In genomic region chr5:134530830-134531229, GRCm38 (mm10) we compare ENCODE assay signal across 10 mouse cellular contexts. TPM values are rescaled to one million over a fixed set of nuclear protein-coding genes. Genes with fewer than 3 reads are reported as not detected.
DNase-seq lines count a peak whose midpoint lies in the region; ATAC-seq and TF ChIP-seq lines count a peak whose summit lies in the region.
"Had no signal": no experiment of that assay in that cellular context is flagged by ENCODE, and none has a peak within 500 bp of the region (broad histone marks: within the 10 kb centered on the region; RNA-seq: fewer than 3 reads in every experiment).

No protein-coding gene starts in this region.

- H3K4me3 ChIP-seq in heart, adult 2 months: no peak overlapping the region
- no peak overlapping the region for H3K4me3 ChIP-seq in kidney, embryonic 16.5 days (ENCODE audit: low read length)

- H3K9ac ChIP-seq in heart, adult 2 months (ENCODE audit: low read depth, low read length): no peak overlapping the region
- no peak overlapping the region for H3K9ac ChIP-seq in kidney, embryonic 16.5 days (replicated peaks; ENCODE audit: low read length)

- 53% methylated on average over 7 of the region's 7 CpGs for WGBS in heart, adult 2 months
- WGBS in kidney, embryonic 16.5 days: 72% methylated on average over 7 of the region's 7 CpGs

- H3K4me1 ChIP-seq in heart, adult 2 months (ENCODE audit: control insufficient read depth, insufficient read depth, low read length): peaks cover 5% of the 10 kb centered on the region; the same call in 1 of the 2 replicates
- peaks cover 4% of the 10 kb centered on the region; the same call in 1 of the 2 replicates for H3K4me1 ChIP-seq in kidney, embryonic 16.5 days (ENCODE audit: insufficient read depth, low read length)

- TF ChIP-seq CTCF in heart, adult 2 months (IDR thresholded peaks at IDR 0.05): no peak

- no peak for TF ChIP-seq EP300 in heart, adult 2 months (IDR thresholded peaks at IDR 0.05; ENCODE audit: insufficient read depth, low read depth, low read length)

- intact Hi-C loops in heart, adult 2 months (cut with DNase I): no loop called here

- DNase-seq in heart, adult 2 months: peak; percentile 64 to 70
- DNase-seq in heart, adult 9 months (ENCODE audit: low spot score in 2 of 2): no peak
- DNase-seq in adrenal gland, postnatal 36 days: peak; percentile 68 to 74
- peak; percentile 53 to 66 for DNase-seq in frontal cortex, postnatal 36 days (ENCODE audit: low spot score in 2 of 2)
- DNase-seq in left cerebral cortex, adult 8-10 months (ENCODE audit: low spot score in 2 of 2): peak; percentile 54 to 69
- DNase-seq in spleen, postnatal 10 days (ENCODE audit: low spot score in 2 of 2): no peak
- DNase-seq in thymus, postnatal 14 days: no peak

- H3K27ac ChIP-seq in heart, adult 2 months: no peak overlapping the region
- no peak overlapping the region for H3K27ac ChIP-seq in kidney, embryonic 16.5 days (ENCODE audit: low read length)

- H3K4me2 ChIP-seq in kidney, embryonic 16.5 days (replicated peaks; ENCODE audit: low read depth, low read length): no peak overlapping the region

- ATAC-seq in kidney, embryonic 16.5 days (ENCODE audit: low FRiP score, low TSS enrichment): no peak

- no peaks in the 10 kb centered on the region for H3K27me3 ChIP-seq in heart, adult 2 months (ENCODE audit: control insufficient read depth, insufficient read depth, low read length)
- H3K27me3 ChIP-seq in kidney, embryonic 16.5 days (ENCODE audit: insufficient read depth, low read length): no peaks in the 10 kb centered on the region
- H3K27me3 ChIP-seq: CH12.LX had no signal

- no peaks in the 10 kb centered on the region for H3K79me2 ChIP-seq in heart, adult 2 months (replicated peaks; ENCODE audit: control insufficient read depth, insufficient read depth, low read length)

- H3K36me3 ChIP-seq in heart, adult 2 months (ENCODE audit: control insufficient read depth, insufficient read depth, low read length): no peaks in the 10 kb centered on the region
- H3K36me3 ChIP-seq in kidney, embryonic 16.5 days (ENCODE audit: insufficient read depth, low read length): peaks cover 35% of the 10 kb centered on the region

- TF ChIP-seq POLR2A in heart, adult 2 months (IDR thresholded peaks at IDR 0.05; ENCODE audit: insufficient read depth, low read depth, low read length): no peak

- H3K9me3 ChIP-seq in kidney, embryonic 16.5 days (ENCODE audit: low read length): no peaks in the 10 kb centered on the region

RNA-seq across cellular contexts. Expression of gene Clip2, which starts 21.4 kb away (rescaled TPM):
- 1 to 10 TPM; 7.0 to 8.0 TPM for total RNA-seq in heart, adult 2 months (2021)
- polyA plus RNA-seq in heart, adult 2 months (2012; rRNA removed): 6.2 and 9.8 TPM in 2 replicates
- 10 to 100 TPM; 15.1 to 21.0 TPM for total RNA-seq in adrenal gland, postnatal 36 days (2021)
- 100 to 1,000 TPM in 2 of 4 experiments, 10 to 100 TPM in 2; 92.9 to 105 (median 99.9) TPM for total RNA-seq in left cerebral cortex, adult 8-10 months (2022)
- polyA plus RNA-seq in kidney, embryonic 16.5 days (2015; fragmentation: Nextera tagmentation; extraction: Ambion mirVana): 4.1 and 4.3 TPM in 2 replicates

RNA-seq across cellular contexts. Expression of gene Syna, which starts 29.1 kb away (rescaled TPM):
- total RNA-seq in heart, adult 2 months (2021): not detected
- not detected in 2 replicates for polyA plus RNA-seq in heart, adult 2 months (2012; rRNA removed)
- not detected for total RNA-seq in adrenal gland, postnatal 36 days (2021)
- under 1 TPM in 2 of 4 experiments, not detected in 2; 0.17 to 0.19 TPM for total RNA-seq in left cerebral cortex, adult 8-10 months (2022)
- 0.09 and 0.27 TPM in 2 replicates for polyA plus RNA-seq in kidney, embryonic 16.5 days (2015; fragmentation: Nextera tagmentation; extraction: Ambion mirVana)
- total RNA-seq: common myeloid progenitor, adult 5-6 weeks had no signal

RNA-seq across cellular contexts. Expression of gene Rfc2, which starts 50.3 kb away (rescaled TPM):
- total RNA-seq in heart, adult 2 months (2021): 10 to 100 TPM; 21.0 to 24.6 TPM
- polyA plus RNA-seq in heart, adult 2 months (2012; rRNA removed): 32.5 and 44.8 TPM in 2 replicates
- 10 to 100 TPM; 48.2 to 49.4 TPM for total RNA-seq in adrenal gland, postnatal 36 days (2021)
- total RNA-seq in left cerebral cortex, adult 8-10 months (2022): 10 to 100 TPM; 54.0 to 67.3 (median 60.3) TPM
- polyA plus RNA-seq in kidney, embryonic 16.5 days (2015; fragmentation: Nextera tagmentation; extraction: Ambion mirVana): 302 TPM in 2 replicates

Comparison
In these comparisons a context has a peak if more than half of its experiments do, and no peak if none do; other contexts are left out.
1. DNase-seq: peak in heart, adult 2 months (2 of 2), adrenal gland, postnatal 36 days (2 of 2), frontal cortex, postnatal 36 days (2 of 2) and left cerebral cortex, adult 8-10 months (2 of 2); none in heart, adult 9 months (0 of 2), spleen, postnatal 10 days (0 of 2) and thymus, postnatal 14 days (single experiment).
2. RNA of gene Clip2, which starts 21.4 kb away (total RNA-seq): 92.9 to 105 TPM in left cerebral cortex, adult 8-10 months; 15.1 to 21.0 TPM in adrenal gland, postnatal 36 days and 7.0 to 8.0 TPM in heart, adult 2 months; every median in the first group is over 4 times any median in the second.